Mouse (Mus musculus): ENCODE results near the gene Lrrc7.

Gene Lrrc7

DNA sequence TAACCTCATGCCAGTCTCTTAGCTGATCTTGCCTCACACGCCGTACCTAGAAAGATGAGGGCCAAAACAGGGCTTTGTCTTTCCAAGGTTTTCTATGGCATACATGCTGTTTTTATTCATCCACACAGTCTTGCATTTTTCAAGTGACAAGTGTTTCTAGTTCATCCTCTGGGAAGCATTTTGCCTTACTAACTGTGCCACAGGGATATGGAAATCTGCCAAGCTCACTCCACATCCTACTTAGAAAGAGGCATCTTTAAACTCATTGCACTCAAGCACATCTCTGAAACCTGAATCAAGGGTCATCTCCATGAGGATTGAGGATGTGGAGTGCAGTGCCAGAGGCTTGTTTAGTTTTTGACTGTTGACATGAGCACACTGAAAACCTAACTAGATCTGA lies 199.9 kb downstream of the Lrrc7 start:
- no peak for DNase-seq

DNA sequence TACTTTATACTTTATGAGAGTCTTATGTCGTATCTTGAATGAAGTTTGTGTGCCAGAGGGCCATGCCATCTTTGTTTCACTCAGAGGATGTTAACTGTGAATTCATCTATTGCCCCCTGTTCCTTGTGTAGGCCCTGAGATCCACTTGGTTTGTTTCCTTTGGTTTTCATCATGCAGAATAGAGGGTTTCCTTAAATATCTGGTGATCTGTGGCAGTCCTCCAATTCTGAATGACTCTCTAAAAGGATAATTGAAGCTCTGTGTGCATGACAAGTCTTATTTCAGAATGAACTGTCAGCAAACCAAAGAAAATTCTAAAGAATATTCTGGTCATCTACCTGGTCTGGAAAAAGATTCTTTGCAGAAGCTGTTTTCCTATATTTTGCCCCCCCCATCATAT lies 205.3 kb downstream of the Lrrc7 start:
- no peak for DNase-seq

DNA sequence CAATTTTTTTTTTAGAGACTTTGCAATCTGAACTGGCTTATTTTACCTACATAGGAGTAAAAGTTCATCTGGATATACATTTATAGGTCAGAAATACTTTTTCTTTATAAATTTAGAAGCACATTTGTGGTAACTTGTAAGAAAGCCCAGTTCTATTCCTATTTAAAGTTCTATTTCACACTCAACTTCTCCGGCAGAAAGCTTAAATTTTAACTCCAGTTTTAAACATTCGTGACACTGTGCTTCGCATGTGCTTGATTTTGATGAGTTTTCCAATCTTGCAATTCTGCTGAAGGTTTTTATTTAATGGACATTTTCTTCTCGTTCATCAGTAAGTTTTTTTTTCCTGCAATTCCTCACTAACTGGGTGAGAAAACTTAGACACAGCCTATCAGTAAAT lies 205.8 kb downstream of the Lrrc7 start:
- DNase-seq = no peak

DNA sequence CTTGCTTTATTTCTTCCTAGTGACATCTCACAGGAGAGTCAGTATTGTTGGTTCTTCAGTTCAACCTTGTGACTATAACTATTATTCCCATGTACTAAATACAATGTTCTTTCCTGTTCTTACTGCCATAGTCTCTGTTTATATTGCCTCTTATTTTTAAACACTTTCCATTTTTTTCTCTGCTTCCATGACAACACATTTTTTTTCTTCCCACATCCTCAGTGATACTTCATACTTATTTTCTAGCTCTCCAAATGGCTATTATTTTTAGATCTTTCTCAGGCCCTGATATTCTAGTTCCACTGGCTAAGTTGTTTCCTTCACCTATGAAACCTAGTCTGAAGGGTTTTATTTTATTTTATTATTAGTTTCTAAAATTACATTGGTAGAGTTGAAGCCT lies 221.2 kb downstream of the Lrrc7 start:
- no peak for DNase-seq

DNA sequence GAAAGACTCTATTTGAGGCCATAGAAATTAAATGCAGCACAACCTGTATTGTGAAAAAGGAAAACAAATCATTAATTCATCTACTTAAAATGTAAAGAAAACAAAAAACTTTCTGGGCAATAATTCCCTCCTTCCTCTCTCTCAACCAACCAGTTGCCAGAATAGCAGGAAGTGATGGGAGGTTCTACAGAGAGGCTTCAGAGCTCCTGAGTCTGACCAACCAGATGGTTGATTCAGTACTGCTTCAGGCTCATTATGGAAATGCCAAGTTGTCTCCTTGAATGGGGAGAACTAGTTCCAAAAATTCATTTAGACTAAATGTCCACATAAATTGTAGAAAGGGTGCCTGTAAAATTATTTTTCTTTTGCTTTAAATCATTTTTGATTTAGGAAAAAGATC lies 231.9 kb downstream of the Lrrc7 start:
- no peak for DNase-seq

DNA sequence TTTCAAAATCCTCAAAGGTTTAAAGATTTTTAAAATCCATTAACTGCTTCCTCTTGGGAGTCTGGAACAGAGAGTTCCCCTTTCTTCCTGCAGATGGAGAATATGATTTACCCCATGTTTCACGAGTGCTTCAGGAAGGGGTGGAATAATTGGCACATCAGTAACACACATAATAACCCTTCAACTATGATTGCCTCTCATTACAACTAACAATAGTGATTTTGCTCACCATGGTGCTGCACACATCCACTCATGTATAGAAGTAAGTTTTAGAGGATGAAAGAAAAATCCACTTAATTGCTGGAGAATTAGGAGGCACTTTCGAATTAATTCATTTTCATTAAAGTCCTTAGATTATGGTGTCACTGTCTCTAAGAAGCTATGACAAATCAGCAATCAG lies 251.6 kb downstream of the Lrrc7 start:
- DNase-seq = no peak

DNA sequence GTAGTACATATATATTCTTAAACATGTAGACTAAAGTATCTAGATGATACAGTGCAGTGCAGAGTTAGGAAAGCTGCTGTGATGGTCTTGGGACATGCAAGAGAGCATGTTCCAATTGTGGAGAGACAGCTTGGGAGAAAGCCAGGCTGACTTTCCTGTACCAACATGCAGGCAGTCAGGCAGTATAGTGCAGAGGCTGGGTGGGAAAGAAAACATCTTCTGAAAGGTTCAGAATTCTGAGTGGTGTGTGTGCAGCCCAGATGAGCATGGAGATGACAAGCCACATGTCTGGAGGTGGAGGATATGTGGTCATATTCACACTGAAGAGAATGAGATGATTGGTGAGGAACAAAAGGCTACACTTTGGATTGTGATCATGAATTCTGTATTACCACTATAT lies 254.6 kb downstream of the Lrrc7 start:
- DNase-seq = no peak

DNA sequence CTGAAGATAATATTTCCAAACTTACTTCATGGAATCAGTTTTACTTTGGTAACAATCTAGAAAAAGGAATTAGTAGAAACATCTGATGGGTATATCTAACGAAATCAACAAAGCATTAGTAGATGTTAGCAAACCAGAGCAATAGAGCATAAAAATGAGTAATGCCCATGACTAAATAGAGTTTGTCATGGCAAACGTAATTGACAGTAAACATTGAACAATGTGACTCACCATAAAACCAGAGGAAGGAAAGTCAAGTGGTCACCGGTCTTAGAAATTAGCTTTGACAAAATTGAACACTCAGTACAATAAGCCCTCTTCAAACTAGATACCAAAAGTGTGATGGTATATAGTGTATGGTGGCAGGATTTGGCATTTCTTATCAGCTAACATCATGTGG lies 263.3 kb downstream of the Lrrc7 start:
- DNase-seq = no peak

DNA sequence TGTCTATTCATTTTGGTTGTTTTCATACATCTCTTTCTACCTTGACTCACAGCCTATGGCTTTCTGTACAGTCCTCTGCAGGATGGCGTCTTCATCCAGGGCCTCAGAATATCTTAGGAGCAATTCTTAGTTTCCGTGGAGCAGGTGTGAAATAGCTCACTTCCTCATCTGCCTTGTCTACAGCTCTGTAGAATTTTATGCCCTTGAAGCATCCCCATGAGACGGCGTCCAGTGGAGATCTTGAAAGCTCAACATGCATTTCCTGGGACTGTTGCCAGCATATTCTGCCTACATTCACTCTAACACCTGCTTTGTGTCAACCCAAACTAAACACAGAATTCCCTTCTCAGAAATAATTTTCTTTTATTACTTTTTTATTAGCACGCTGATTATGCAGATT lies 267.0 kb downstream of the Lrrc7 start:
- DNase-seq = no peak

DNA sequence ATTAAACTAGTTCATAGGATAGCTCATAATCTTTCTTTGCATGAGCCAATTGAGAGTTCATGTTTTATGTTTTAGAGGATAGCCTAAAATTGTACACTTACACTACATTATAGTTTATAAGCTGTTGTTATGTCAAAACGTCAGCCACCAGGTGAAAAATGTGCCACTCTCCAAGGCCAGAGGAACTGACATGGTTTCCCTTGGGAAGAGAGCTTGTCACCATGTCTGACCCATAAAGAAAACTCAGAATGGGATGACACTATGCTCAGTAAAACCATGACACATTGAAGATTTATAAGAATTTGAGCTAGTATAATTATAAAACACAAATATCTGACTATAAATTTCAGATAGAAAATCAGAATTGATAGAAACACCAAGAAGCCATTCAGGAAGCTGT lies 277.6 kb downstream of the Lrrc7 start:
- DNase-seq = no peak

DNA sequence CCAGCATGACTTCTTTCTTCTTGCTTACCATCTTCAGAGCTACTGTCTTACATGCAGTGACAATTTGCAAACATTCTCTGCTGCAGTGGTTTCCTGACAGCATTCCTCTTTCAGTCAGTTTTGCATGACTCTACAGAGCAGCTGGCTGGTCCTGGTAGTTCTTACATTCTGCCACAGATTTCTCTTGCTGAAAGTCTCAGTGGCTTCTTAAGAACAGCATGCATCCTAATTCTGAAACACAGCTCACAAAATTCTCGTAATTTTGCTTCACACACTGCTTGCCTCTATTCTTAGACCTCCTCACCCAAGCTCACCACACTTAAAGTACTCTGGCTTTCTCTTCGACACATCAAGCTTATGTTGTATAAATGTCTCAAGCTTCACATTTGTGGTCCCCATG lies 283.4 kb downstream of the Lrrc7 start:
- no peak for DNase-seq

DNA sequence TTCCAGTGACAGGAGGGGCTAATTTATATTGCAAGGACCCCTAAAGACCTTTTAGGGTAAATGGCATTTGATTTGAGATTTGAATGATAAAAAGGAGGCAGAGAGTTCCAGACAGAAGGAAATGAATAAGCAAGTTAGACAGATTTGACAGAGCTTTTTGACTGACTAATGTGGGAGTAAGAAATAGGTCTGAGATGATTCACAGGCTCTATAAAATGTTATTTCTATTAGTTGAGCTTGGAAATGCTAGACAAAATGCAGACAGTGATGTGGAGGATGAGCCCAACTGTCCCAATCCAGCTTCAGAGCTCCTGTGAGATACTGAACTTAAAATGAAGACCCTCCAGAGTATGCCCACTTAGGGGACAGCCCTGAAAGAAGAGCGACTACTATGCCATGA lies 289.3 kb downstream of the Lrrc7 start:
- no peak for DNase-seq

DNA sequence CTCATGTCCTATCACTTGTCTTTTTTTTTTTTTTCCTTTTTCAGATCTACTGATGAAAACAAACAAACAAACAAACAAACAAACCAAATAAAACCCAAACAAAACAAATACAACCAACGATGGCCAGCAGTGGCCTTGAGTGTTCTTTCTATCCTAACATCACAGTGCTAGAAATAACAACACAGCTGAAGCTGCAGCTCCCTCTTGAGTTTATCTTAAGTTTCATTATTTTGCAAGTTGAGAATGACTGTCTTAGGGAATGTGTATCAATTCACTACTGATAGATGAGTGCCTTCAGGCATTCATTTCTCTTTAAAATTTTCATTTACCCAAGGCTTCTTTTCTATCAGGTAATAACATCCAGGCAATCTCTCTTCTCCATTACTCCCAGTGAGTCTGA lies 291.1 kb downstream of the Lrrc7 start:
- DNase-seq = no peak

DNA sequence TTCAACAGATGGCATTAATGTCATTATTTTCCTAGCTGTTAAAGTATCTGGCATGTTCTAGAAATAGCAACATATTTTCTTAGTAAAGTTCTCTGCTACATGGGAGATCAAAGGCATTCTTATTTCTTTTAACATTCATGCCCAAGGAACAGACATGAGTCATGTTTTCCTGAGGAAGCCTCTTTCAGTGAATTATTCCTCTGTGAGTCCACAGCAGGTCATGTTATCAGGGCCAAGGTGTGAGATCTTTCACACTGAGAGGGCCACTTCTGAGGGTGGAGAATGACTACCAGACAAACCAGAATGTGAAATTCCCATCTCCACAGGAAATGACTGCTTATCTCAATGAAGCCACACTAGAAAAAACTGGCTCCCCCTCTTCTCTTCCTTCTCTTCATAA lies 309.4 kb downstream of the Lrrc7 start:
- no peak for DNase-seq

DNA sequence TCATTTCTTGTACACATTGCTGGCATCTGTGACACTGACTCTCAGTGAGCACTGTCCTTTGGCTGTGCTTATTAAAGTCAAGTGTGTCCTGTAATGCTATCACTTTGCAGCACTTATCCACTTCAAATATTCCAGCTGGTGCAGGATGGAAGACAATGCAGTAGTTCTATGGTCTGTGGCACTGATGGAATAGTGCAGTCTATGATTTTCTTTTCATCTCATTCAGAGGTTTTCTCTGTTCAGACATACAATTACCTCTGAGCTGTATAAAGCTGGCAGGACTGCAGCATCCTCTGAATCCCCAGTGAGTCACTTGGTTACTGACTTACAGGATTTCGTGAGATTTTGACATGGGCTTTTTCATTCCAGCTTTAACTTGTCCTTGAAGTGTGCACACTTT lies 314.3 kb downstream of the Lrrc7 start:
- no peak for DNase-seq

DNA sequence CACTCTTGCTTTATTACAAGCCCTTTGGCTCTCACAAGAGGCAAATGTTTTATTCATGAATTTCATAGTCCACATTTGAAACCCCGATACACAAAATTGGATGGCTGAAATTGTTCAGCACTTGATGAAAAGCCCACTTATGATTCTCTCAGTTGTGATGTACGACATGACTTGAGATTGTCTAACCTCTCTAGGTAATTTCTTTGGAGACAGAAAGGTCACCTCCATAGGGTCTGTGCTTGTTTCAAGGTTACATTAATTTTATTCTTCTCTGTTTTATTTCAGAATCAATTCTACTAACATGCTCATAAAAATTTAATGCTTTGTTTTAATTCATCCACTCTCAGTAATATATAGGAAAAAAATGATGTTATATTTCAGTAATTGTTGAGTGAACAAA lies 351.4 kb downstream of the Lrrc7 start:
- no peak for DNase-seq

DNA sequence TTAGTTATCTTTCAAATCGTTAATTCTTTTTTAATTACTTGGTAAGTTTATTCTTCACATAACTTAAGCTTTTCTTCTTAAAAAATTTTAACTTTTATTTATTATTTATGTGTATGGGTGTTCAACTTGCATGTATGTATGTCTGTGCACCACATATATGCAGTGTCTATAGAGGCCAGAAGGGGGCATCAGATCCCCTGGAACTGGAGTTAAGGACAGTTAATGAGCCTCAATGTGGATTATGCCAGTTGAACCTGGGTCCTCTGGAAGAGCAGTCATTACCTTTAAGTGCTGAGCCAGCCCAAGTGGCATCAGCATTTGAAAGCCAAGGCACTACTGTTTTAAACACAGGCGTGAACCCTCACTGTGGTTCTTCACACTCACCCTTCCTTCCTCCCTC lies 352.0 kb downstream of the Lrrc7 start:
- DNase-seq = peak; percentile 10

DNA sequence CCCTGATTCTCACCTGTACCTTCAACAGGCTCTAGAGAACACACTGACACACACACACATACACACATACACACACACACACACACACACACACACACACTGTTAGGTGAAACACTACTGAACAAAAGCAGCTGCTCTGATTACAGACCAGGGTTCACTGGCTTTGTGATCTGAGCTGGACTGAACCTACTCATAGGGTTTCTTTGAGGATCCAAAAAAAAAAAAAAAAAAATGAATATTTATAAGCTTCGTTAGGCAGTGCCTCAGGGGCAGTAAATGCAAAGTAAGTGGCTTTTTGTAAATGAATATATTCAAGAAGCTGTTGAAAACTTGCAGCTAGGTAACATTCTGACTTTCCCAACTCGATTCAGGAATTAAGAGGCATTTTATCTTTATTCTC lies 354.2 kb downstream of the Lrrc7 start:
- DNase-seq = peak; percentile 5

DNA sequence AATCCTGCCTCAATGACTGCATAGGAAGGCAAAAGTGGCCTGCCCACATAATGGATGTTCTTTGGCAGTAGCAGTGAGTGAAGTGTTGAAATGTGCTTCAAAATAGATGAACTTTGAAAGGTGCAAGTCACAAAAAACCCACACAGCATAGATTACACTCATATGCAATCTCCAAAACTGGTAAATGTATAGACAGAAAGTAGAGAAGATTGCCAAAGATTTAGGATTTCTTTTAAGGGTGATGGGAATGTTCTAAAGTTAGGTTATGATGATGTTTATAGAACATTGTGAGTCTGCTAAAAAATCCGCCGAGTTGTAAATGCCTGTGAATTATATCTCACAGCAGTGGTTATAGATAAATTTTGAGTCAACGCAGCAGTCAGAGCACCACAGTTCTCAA lies 359.2 kb downstream of the Lrrc7 start:
- no peak for DNase-seq

DNA sequence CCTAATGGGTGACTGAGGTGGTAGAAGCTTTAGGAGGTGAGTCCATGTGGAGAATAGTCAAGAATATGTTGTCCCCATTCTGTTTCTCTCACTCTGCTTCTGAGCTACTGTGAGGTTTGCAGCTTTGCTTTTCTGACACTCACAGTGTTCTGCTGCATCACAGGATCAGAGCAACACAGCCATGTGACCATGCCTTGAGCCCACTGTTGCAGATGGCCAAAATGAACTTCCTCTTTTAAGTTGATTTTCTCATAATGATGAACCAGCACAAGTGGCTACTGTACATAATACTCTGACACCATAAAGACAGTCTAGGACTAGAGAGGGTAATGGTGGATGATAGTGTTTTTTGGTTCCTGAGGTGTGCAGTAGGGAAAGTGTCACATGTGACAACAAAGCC lies 366.6 kb downstream of the Lrrc7 start:
- no peak for DNase-seq

DNA sequence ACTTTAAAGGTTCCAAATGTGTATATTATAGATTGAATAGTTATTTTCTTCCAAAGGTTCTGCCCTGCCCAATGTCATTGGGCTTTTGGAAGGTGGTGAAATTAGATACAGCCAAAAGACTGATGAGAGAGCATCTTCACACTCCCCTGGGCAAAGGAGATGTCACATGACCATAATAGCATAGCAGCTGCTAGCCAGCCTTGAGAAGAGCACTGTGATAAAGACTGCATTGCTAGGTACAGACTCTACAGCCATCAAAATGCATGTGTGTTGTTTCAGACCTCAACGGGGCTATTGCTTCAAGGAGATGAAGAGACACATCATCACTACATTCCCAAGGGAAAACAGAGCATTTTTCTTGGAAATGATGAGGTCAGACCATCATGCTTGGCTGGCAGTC lies 368.8 kb downstream of the Lrrc7 start:
- DNase-seq = no peak

DNA sequence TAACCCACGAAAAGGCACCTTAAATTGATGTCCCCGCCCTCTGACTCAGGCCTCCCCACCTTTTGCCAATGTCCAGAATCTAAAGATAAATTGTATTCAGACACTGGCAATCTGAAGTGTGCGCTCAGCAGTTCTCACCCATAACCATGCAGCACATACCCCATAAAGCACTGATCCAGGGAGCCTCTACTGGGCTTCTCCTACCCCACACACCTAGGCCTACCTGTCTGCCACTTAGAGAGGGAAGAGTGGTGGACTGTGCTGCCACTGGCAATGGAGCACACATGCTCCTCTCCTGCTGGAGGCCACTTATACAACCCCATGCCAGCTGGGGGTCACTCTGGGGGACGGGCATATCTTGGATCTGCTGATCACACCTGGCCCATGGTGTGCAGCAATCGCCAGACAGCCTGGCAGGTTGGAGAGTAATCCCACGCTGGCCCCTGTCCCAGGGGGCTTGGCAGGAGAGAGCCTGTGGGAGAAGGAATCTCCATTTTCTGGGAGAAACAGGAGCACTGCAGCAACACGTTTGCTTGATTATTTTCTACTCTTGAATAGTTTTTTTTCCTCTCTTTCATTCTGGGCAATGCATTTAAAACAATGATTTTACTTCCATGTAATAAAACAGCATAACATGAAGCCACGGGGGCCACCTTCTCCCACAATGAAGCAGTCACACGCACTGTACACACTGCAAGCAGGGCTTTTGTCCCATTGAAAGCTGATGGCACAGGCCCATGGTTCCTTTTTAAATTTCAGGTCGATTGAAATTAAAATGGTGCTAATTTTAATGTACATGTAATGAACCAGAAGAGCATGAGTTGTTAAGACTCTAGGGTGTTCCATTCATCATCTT lies 386.9 kb downstream of the Lrrc7 start:
- DNase-seq = no peak

DNA sequence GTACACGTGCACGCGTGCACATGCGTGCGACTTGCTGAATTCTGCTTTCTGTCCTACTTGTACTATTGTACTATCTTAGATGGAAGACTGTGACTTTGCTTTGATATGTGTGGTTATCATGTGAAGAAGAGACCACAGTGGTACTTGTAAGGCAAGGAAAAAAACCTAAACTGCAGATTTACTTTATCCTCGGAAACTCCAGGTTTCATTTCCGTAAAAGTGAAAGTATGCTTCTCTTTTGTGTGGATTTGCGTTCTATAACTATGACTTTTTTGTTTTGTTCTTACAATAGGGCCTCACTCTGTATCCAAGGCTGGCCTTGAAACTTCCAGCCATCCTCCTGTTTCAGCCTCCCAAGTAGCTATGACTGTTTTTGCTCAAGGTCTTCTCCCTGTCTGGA lies 392.8 kb downstream of the Lrrc7 start:
- no peak for DNase-seq

DNA sequence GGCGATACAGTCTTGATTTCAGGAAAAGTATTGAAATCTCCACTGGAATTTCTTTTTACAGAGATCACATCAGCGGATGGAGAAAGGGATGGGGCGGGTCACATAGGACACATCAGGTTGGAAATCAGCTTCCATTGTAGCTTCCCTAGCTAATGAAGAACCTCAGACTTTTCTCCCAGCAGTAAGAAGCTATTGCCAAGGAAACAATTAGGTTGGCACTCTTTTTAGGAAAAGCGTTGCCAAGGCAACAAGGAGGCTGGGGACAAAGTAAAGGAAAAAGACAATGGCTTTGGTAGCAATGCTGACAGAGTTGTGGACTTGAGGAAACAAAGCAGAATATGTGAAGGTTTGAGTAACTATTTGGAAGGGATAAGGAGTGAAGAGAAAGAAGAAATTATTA lies 393.6 kb downstream of the Lrrc7 start:
- DNase-seq = no peak

DNA sequence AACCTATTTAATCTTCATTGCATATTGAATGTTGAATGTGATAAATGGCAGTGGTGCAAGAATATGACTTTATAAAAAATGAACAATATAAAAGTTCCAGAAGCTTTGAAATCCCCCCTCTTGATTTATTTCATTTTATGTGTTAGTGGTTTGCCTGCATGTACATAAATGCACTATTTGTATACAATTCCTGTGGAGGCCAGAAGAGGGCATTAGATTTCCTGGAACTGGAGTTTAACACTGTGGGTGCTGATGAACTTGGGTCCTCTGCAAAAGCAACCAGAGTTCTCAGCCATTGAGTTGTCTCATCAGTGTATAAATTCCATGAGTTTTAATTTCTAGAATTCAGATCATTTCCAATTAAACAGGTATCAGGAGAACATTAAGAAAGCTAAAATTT lies 397.0 kb downstream of the Lrrc7 start:
- no peak for DNase-seq

DNA sequence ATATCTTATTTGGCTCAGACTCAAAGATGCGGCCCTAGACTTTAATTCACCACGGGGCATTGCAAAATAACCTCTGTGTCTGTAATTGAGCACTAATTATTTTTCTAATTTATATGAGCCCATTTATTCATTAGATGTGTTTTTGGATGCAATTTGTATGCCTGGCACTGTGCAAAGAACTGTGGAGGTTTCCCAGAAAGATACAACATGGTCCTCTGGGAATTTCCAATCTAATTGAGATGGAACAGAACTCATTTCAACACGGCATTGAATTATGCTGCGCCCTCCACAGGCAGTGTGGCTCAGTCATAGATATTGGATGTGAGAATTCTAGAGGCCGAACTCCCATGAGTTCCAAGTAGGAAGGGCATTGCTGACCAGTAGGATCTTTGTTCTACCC lies 397.6 kb downstream of the Lrrc7 start:
- no peak for DNase-seq
